Mouse (Mus musculus) ES-Bruce4 (cell line): ENCODE results near the gene Ovch2.

Experiments used
- CTCF ChIP-seq: IDR thresholded peaks from one replicate; pipeline ENCODE4 v1.8.1; 2011; ENCODE audit warnings: low read depth, low read length
- EP300 ChIP-seq: IDR thresholded peaks from 2 replicates; pipeline ENCODE4 v1.6.1; 2011; ENCODE audit warnings: low read depth, low read length; ENCODE audit not compliant: insufficient read depth

- TF ChIP-seq EP300 (no peak), CTCF (no peak)
Observed at GRCm38 (mm10) chr7:107749270-107749669, 51.7 kb downstream of the Ovch2 start.
